Mouse (Mus musculus) c-Kit-positive CD71-positive TER-119-positive erythroid progenitor cells, embryonic 14.5 days (primary cell): ENCODE measurements around the gene Ccdc169.

ENCODE experiments used
- DNase-seq: peaks from one replicate; pipeline ENCODE4 v3.0.0-alpha.2; 2013; ENCODE audit warnings: low spot score

Gene Ccdc169

DNA sequence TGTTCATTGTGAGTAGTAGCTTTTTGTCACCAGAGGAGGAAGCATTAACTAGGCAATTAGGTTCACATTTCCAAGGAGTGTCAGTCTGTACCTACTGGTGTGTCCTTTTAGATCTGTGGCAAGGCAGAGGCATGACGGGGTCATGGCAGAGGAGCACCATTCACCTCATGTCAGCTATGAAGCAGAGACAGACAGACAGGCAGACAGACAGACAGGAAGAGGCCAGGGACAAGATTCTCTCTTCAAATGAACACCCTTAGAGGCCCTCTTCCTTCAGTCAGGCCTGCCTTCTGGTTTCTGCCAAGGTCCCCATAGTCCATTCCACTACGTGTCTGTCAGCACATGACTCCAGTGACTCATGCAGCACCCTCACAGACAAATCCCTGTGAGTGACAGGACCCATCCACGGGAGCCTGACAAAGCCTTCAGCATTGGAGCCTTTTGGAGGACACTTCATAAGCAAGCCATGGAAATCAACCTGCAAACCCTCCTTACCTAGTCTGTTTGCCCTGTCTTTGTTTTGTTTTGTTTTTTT lies 14.7 kb upstream of the Ccdc169 start:
- DNase-seq: no peak

DNA sequence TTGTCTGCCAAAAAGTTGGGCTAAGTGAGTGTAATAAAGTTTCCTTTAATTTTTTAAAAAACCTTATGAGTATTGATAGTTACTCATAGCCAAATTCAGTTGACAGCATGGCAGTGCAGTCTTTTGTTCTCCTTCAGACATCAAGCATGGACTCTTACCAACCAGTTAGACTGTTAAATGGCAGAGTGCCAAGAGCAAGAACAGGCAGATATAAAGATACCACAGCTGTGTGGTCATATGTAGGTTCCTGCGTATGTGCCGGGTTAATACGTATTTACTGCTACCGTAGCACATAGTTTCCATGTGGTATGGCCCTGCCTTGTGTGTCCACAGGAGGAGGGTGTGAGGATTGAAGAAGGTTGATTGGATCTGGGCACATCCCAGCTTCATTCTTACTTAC lies 14.1 kb upstream of the Ccdc169 start:
- DNase-seq: no peak

DNA sequence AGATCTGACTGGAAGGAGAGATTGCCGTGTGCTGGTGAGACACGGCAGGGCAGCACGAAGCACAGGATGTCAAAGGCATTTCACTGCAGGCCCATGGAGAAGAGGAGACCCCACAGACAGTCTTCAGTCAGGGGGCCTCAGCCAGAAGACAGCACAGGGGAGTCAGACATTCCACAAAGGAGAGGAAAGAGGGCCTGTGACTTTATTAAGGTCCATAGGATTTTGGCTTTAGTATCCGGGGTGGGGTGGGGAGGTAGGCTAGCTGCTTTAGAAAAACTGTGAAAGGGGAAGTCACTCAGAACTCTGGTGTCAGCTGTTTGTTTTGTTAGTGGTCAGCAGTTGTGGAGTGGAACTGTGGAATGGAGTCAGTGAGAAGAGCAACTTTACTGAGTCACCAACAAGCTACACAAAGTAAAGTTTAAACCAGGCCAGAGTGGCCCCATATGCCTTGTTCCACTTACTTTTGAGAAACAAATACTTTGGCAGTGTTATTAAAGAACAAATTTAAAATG lies 7.9 kb upstream of the Ccdc169 start:
- DNase-seq: no peak

DNA sequence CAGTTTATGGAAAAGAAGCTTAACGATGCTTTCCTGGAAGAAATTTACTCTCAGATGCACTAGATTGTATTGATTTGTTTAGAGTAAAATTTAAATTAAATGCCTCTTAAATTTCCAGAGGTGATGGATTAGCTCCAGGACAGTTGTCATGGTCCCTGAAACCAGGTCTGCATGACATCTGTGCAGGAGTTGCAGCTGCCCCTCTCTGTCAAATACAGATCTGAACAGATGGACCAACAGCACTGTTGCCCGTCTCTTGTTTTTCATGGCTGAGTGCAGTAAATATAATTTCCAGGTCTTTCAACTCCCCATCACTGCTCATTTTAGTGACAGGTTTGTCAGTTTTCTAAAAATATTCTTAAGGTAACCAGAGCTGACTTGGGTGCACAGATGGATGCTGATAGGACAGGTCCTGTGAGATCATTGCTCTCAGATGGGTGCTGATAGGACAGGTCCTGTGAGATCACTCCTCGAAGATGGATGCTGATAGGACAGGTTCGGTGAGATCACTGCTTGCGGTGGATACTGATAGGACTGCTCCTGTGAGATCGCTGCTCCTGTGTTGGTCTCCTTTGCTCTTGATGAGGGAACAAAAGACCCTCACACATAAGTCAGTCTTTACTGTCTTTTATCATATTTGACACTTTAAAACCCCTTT lies 5.4 kb upstream of the Ccdc169 start:
- DNase-seq: no peak

DNA sequence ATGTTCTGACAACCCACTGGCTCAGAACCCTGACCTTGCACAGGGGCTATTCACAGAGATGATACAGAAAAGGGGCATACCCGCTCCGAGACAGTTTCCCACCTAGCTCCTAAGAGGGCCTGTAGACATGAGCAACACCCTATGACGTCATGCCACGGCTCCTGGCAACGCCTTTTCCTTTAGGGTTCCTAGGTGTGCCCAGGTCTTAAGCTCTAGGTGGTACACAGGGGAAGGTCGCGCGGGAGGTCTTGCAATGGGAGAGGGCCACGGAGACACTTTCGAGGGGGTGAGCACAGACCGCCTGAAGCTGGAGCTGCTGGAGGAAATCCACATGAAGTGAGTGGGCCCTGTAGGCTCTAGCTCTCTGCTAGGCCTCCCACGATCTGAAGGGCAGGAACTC lies 2.7 kb downstream of the Ccdc169 start:
- no peak for DNase-seq

GRCm38 (mm10) chr3:55141401-55141800 lies 4.3 kb downstream of the Ccdc169 start:
- DNase-seq: no peak

GRCm38 (mm10) chr3:55144916-55145315 lies 7.8 kb downstream of the Ccdc169 start:
- DNase-seq: no peak

- no peak for DNase-seq
Measured at GRCm38 (mm10) chr3:55146441-55146840, 9.3 kb downstream of the Ccdc169 start.

DNA sequence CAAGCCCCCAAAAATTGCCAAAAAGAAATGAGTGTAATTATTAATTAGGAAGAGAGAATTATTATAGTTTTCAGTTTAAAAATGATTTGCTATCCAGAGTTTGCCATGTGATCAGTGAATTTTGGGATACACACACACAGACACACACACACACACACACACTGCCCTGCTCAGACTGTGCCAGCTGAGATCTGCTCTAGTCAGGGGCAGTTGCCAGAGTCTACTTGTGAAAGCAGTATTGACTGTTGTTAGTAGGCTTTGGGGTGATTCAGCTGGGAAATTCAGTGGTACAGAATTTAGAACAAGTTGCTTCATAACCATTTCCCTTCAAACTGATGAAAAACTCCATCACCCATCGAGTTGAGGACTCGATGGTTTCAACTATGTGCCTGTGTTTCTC lies 10.0 kb downstream of the Ccdc169 start:
- no peak for DNase-seq

DNA sequence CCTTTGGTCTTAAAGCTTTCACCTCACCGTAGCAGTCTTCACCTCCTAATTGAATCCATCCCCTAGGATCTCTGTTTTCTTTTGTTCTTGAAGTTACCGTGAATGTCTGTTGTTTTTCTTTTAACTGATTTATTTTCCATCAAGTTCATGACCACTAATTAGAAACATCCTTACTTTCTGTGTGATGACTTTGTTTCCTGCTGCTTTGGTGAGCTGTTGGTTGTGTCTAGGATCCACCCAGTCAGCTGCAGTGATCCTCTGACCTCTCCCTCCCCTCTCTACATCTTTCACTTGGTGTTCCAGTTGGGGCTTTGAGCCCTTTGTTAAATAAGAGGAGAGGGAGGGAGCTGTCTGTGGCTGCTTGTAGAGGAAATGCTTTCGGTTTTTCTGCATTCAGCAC lies 11.0 kb downstream of the Ccdc169 start:
- no peak for DNase-seq

- DNase-seq: peak; percentile 2
Measured at GRCm38 (mm10) chr3:55151656-55152433, 14.7 kb downstream of the Ccdc169 start.

DNA sequence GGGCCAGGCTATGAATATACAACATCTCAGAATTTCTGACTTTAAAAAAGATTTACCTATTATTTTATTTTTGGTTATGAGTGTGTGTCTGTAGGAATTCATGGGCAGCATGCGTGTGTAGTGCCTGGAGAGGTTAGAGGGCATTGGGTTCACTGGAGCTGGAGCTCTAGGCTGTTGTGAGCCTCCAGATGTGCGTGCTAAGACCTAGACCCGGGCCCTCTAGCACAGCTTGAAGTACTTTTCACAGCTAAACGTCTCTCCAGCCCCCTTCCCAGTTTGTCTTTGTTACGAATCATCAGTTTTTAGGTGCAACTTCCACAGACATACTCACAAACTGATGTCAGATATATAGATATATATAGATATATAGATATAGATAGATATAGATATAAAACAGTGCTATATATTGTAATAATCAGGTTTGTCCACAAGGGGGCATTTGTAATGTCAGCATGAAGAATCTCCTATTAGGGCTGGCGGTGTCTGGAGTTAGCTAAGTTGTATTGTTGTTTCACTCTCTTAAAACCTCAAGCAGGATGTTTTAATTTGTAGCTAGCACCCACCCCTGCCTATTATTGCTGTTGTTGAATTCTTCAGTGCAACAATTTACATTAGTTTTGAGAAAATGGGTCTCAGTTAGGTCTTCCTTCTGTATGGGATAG lies 15.7 kb downstream of the Ccdc169 start:
- peak; percentile 34 for DNase-seq

DNA sequence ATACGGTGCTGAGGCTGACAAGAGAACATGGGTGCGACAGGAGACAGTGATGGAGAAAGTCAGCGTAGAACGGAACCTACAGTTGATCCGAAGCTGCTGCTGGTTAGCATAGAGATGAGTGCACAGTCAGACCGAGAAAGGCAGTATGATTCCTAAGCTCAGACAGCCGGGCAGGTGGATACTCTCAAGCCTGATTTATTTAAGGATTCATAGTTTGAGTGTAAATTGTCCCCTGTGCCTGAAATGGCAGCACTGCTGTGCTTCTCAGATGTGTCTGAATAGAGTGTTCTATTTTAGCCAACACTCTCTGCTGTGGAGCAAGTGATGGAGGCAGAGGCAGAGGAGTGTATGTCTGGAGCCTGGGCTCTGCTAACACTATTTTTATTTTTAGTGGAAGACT lies 17.0 kb downstream of the Ccdc169 start:
- no peak for DNase-seq

- DNase-seq: no peak
Measured at GRCm38 (mm10) chr3:55157413-55157812, 20.3 kb downstream of the Ccdc169 start.

GRCm38 (mm10) chr3:55161144-55161543 lies 24.0 kb downstream of the Ccdc169 start:
- DNase-seq: no peak

- no peak for DNase-seq
Measured at GRCm38 (mm10) chr3:55163510-55163909, 26.4 kb downstream of the Ccdc169 start.

- no peak for DNase-seq
Measured at GRCm38 (mm10) chr3:55172478-55172877, 35.3 kb downstream of the Ccdc169 start.

DNA sequence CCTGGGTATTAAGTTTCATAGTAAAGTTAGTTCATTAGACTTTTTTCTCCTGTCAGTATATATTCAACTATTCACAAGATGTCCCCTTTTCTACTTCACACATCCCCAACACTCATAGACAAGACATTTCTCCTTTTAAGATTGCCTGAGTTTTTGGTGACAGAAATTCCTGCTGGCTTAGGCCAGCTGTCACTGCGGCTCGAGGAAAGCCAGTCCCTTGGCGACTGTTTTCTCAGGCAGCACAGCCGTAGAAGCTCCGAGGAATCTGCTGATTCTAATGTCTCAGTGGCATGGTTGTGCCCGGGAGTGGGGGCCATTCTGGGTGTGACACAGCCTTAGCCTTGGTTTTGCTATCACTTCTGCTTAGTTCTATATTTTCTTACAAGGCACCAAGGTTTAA lies 40.1 kb downstream of the Ccdc169 start:
- no peak for DNase-seq

DNA sequence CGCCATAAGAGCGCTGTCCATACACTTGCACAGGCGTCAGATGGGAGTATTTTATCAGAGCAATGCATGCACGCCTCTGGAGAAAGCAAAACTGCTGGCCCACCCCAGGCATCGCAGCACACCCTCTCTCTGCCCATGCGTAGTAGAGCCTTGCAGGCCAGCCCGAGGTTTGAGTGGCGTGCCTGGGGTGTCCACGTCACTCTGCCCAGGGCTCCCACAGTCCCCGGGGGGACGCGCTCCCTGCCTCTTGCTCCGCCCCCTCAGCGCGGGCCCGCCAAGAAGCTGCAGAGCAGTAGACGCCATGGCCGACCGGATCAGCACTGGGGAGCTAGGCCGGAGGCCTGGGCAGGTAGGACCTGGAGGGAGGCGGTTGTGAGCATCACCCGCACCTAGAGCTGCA lies 44.6 kb downstream of the Ccdc169 start, which contains the start of gene Sohlh2:
Gene Sohlh2, plus strand, starts transcription at position 263 of the 400 bp plus-strand sequence.
- DNase-seq: no peak

- no peak for DNase-seq
Measured at GRCm38 (mm10) chr3:55191668-55192067, 54.5 kb downstream of the Ccdc169 start.

GRCm38 (mm10) chr3:55193351-55193750 lies 56.2 kb downstream of the Ccdc169 start:
- no peak for DNase-seq

GRCm38 (mm10) chr3:55194792-55195191 lies 57.7 kb downstream of the Ccdc169 start:
- DNase-seq: no peak
